ENCODE assay signal across 8 mouse cellular contexts in the genomic region with DNA sequence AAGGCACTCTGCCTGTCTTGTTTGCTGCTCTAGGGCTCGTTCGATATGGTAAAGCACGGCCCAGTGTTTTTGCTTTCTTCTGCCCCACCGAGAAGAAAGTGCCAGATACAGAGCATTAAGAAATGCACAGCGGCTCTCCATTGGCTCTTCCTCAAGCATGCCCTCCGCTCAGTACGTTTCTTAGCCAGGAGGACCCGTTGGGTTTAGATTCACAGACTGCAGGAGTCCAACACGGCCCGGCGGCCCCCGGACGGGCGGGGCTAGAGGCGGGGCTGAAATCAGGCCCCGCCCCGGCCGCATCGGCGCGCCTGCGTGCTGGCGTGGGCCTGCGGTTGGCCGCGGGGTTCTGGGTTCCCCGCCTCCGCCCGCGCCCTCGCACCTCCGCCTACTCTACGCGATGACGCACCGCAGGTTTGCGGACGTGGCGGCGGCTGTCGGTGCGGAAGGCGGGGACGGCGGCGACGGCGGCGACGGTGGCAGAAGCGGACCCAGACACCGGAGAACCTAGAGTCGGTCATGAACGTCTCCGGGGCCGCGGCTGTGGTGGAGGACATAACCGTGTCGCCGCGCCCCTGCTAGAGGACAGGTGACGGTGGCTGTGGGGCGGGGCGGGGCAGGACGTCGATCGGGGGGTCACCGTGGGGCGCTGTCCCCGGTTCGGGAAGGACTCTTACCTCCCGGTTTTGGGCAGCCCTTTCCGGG. TPM values are rescaled to one million over a fixed set of nuclear protein-coding genes. Genes with fewer than 3 reads are reported as not detected.
A peak's percentile ranks its signal among the peaks of the same experiment; 100 is the strongest.
DNase-seq lines count a peak whose midpoint lies in the region; ATAC-seq and TF ChIP-seq lines count a peak whose summit lies in the region.

A gene (plus strand): TSS at position 313 of the 702 bp plus-strand sequence.

- peak within 1 kb of the TSS; percentile 88 for H3K27ac ChIP-seq in bone marrow, adult 2 months (ENCODE audit: control insufficient read depth, insufficient read depth, low read depth, low read length, poor library complexity)
- H3K27ac ChIP-seq in embryonic facial prominence, embryonic 15.5 days (replicated peaks), result peak within 1 kb of the TSS; percentile 89
- peak within 1 kb of the TSS; percentile 80 for H3K27ac ChIP-seq in kidney, embryonic 14.5 days (ENCODE audit: low read depth, low read length)
- peak within 1 kb of the TSS; percentile 90 for H3K27ac ChIP-seq in limb, embryonic 15.5 days

- peak within 1 kb of the TSS; percentile 44 for H3K9ac ChIP-seq in embryonic facial prominence, embryonic 15.5 days
- H3K9ac ChIP-seq in kidney, embryonic 14.5 days (ENCODE audit: low read depth, low read length), result peak within 1 kb of the TSS; percentile 58
- peak within 1 kb of the TSS; percentile 71 for H3K9ac ChIP-seq in limb, embryonic 15.5 days

- H3K4me3 ChIP-seq in bone marrow, adult 2 months (replicated peaks; ENCODE audit: control insufficient read depth, low read depth, low read length), result peak within 1 kb of the TSS; percentile 91
- peak within 1 kb of the TSS; percentile 58 for H3K4me3 ChIP-seq in embryonic facial prominence, embryonic 15.5 days (replicated peaks)
- H3K4me3 ChIP-seq in kidney, embryonic 14.5 days (ENCODE audit: low read length), result peak within 1 kb of the TSS; percentile 48
- peak within 1 kb of the TSS; percentile 64 for H3K4me3 ChIP-seq in limb, embryonic 15.5 days

- ATAC-seq in embryonic facial prominence, embryonic 15.5 days (ENCODE audit: insufficient number of reproducible peaks, low FRiP score, low TSS enrichment, low read depth), result peak; percentile 100
- peak; percentile 100 for ATAC-seq in kidney, embryonic 14.5 days (ENCODE audit: low FRiP score, low TSS enrichment)
- peak; percentile 99 for ATAC-seq in limb, embryonic 15.5 days (ENCODE audit: insufficient number of reproducible peaks, low FRiP score, low TSS enrichment, low read depth)

- H3K27me3 ChIP-seq in embryonic facial prominence, embryonic 15.5 days, result no peaks in the 10 kb centered on the region
- H3K27me3 ChIP-seq in kidney, embryonic 14.5 days (ENCODE audit: control insufficient read depth, insufficient read depth, low read length), result no peaks in the 10 kb centered on the region
- no peaks in the 10 kb centered on the region for H3K27me3 ChIP-seq in limb, embryonic 15.5 days

- WGBS in bone marrow, adult 2 months, result under 1% methylated on average over 73 of the region's 73 CpGs
- WGBS in embryonic facial prominence, embryonic 15.5 days, result under 1% methylated on average over 73 of the region's 73 CpGs
- WGBS in kidney, embryonic 14.5 days, result under 1% methylated on average over 70 of the region's 73 CpGs
- under 1% methylated on average over 73 of the region's 73 CpGs for WGBS in limb, embryonic 15.5 days

- TF ChIP-seq POLR2A in bone marrow, adult 2 months (IDR thresholded peaks at IDR 0.05; ENCODE audit: borderline replicate concordance, control insufficient read depth, low read depth, low read length), result peak; percentile 65; the same call in 1 of the 2 replicates

- H3K36me3 ChIP-seq in embryonic facial prominence, embryonic 15.5 days, result 0 out of 2 replicates have a peak, but pooled peaks cover 3% of the 10 kb centered on the region
- H3K36me3 ChIP-seq in kidney, embryonic 14.5 days (ENCODE audit: control insufficient read depth, insufficient read depth, low read length), result no peaks in the 10 kb centered on the region
- H3K36me3 ChIP-seq in limb, embryonic 15.5 days, result no peaks in the 10 kb centered on the region

- no peaks in the 10 kb centered on the region; the same call in 1 of the 2 replicates for H3K4me1 ChIP-seq in bone marrow, adult 2 months (ENCODE audit: control insufficient read depth, insufficient read depth, low read length)
- peaks cover 24% of the 10 kb centered on the region for H3K4me1 ChIP-seq in embryonic facial prominence, embryonic 15.5 days
- H3K4me1 ChIP-seq in kidney, embryonic 14.5 days (ENCODE audit: control insufficient read depth, insufficient read depth, low read length), result peaks cover 10% of the 10 kb centered on the region
- peaks cover 8% of the 10 kb centered on the region; the same call in 1 of the 2 replicates for H3K4me1 ChIP-seq in limb, embryonic 15.5 days

- TF ChIP-seq CTCF in bone marrow, adult 2 months (IDR thresholded peaks at IDR 0.05; ENCODE audit: control insufficient read depth, insufficient read depth, low read length), result no peak

- H3K4me2 ChIP-seq in embryonic facial prominence, embryonic 15.5 days (replicated peaks), result peak within 1 kb of the TSS; percentile 62
- peak within 1 kb of the TSS; percentile 62 for H3K4me2 ChIP-seq in kidney, embryonic 14.5 days (replicated peaks; ENCODE audit: low read depth, low read length)
- peak within 1 kb of the TSS; percentile 57 for H3K4me2 ChIP-seq in limb, embryonic 15.5 days

- H3K9me3 ChIP-seq in embryonic facial prominence, embryonic 15.5 days (replicated peaks), result no peaks in the 10 kb centered on the region
- H3K9me3 ChIP-seq in kidney, embryonic 14.5 days (ENCODE audit: control insufficient read depth, low read length), result no peaks in the 10 kb centered on the region
- H3K9me3 ChIP-seq in limb, embryonic 15.5 days, result no peaks in the 10 kb centered on the region

- peak; percentile 89 for DNase-seq in 416B (ENCODE audit: low read depth)
- peak; percentile 89 to 92 for DNase-seq in heart, adult 9 months (ENCODE audit: low spot score in 2 of 2)
- DNase-seq in monocyte, adult 2 months (ENCODE audit: low read depth in 1 of 2, low spot score in 2 of 2), result peak; percentile 66 to 81
- DNase-seq in spleen, postnatal 36 days (ENCODE audit: low spot score in 2 of 2), result peak; percentile 91 to 93

RNA-seq across cellular contexts. Expression of the gene that starts here (rescaled TPM):
- polyA plus RNA-seq in bone marrow, adult 2 months (2011; ENCODE audit: insufficient read depth, insufficient read length, low replicate concordance, missing spikeins), result 3.0 and 4.5 TPM in 2 replicates
- polyA plus RNA-seq in embryonic facial prominence, embryonic 15.5 days (2015; fragmentation: Nextera tagmentation; extraction: Ambion mirVana), result 25.2 and 25.8 TPM in 2 replicates
- polyA plus RNA-seq in kidney, embryonic 14.5 days (2014; fragmentation: Nextera tagmentation; extraction: Ambion mirVana), result 17.8 and 27.0 TPM in 2 replicates
- 32.5 and 32.6 TPM in 2 replicates for polyA plus RNA-seq in limb, embryonic 15.5 days (2015; fragmentation: Nextera tagmentation; extraction: Ambion mirVana)

Comparison
In these comparisons a context has a peak if more than half of its experiments do, and no peak if none do; other contexts are left out.
1. Peak in every context shown above with its lines: DNase-seq, ATAC-seq, H3K4me3 ChIP-seq and H3K27ac ChIP-seq.